Mouse (Mus musculus) kidney, postnatal 10 days (tissue): Measurements from ENCODE around the gene Ppm1n.

ENCODE experiments used
- DNase-seq: peaks from one replicate; pipeline ENCODE4 v3.0.0; 2021; ENCODE audit warnings: mixed read lengths

The Ppm1n gene

DNA sequence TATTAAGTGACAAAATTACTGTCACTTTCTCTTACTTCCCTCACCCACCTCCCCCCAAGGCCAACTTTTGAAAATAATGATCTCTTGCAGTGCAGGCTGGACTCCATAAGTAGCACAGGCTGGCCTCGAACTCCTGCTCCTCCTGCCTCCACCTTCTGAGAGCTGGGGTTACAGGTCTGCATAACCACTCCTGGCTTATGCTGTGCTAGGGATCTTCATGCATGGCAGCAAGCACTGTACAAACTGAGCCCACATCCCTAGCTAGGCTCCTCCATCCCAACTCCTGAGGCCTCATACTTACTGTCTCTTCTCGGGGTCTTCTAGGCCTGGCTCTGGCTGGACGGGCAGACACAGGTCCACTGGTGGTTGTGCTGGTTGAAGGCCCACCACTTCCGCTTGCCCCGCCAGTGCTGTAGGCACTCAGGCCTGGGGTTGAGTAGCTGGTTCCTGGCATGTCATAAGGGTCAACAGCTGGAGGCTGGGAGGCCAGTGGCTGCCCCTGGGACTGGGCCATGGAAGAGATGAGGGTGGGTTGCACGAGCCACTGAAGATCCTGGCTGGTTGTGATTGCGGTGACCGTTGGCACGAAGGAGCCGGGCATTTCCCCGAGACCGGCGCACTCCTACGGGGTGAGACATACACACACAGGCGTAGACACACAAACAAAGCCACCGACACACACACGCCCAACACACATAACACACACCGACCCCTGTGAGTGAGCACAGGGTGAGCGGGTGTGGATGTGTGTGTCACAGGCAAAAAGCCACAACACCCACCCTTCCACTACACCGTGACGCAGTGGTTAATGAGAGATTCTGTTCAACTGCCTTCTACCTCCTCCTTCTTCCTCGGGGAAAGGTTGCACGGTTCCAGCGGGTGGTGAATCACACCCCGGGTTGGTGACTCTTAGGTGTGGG, 27.2 kb upstream of the Ppm1n start:
- no peak for DNase-seq

DNA sequence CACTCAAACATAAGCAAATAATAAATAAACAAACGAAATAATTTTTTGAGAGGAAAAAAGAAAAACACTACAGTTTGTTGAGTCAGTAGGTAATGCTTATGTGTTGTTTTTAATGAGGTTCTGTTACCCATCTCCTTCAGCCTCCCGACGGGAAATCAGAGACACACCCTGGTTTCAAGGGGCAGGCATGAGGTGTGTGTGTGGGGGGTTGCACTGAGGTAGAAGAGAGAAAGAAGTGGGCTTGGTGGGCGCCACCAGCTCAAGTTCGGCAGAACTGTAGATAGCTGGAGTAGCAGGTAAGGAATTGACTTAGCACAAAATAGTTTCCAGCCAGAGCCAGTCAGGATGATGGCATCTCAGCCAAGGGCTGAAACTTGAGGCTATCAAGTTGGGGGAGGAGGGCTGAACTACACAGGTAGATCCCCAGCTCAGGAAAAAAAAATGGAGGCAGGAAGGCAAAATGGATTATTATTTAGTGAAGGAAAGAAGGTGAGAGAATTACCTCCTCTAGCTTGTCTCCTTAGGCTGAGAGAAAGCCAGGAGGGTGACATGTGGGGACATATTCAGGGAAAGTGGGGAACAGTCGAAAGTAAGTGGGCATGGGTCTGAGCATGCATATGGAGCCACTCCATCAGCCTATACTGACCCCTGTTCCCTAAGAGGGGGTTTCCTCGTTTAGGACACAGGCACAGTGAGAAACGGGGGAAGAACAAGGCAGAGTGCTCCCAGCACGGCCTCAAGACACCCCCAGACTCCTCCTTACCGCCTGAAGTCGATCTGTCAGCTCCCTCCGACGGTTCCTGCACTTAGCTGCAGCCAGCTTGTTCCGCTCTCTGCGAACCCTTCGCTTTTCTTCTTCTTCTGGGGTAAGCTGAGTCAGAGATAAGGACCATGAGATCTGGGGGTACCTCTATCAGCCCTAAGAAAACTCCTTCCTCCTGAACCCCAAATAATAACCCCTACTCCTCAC, 26.2 kb upstream of the Ppm1n start:
- no peak for DNase-seq

DNA sequence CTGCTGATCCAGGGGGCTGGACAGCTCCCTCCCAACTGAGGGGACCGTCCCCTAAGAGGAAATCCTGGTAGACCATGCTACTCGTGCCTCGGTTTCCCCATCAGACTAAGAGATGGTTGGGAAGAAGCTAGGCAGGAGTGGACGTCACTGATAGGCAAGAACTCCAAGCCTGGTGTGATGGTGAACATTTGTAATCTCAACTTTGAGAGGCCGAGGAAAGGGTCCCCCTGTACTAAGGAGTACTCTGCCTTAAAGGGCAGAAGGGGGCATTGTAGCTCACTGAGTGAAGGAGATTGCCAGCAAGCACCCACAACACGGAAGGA, 25.5 kb upstream of the Ppm1n start:
- no peak for DNase-seq

DNA sequence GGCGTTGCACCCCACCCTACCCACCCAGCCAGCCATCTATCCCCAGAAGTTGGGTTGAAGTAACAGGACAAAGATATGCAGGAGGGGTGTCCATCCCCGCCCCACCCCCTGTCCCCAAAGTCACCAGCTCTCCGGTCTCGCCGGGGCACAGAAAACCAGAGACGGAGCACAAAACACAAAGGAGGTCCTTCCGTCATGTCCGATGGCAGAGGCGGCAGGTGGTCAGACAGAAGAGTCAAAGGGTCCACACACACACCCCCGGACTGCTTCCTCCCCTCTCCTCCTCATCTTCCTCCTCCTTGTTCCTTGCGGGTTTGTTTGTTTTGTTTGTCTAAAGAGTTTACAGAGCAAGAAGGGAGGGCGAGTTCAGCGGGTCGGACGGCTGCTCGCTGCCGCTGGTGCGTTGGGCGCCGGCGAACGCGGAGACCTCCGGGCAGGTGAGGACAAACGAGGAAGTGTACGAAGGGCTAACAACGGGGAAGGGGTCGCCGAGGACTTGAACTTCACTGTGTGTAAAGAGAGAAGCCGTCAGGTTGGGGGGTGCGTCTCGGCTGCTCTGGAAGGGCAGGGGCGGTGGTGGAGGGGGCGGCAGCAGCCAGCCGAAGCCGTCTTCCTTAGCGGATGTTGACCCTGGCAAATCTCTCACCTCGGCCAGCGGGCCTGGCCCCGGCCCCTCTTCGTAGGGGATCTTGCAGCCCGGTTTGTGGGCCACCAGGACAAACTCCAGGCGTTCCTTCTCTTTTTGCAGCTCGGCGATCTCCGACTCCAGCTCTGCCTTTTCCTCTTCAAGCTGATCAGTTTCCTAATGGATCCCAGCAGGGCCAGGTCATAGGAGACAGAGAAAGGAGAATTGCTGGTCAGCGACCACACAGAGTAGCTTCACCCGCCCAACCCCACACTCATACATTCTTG, 24.9 kb upstream of the Ppm1n start:
- DNase-seq = peak; percentile 35

DNA sequence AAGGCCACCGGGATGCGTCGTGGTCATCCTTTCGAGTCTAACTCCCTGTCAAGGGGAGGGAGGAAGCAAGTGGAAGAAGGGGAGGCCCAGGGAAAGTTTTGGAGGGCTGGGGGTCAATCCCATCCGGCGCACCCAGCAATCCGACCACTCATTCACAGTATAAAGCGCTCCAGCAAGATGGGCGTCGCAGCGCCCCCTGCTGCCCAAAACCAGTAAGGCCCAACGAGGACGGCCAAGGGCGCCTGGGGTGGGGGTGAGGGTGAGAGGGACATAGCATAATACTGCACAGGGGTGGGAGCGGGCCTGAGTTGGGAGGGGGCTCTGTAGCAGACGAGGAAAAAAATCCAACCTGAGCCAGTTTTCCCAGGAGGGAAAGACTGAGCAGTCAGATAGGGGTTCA, 23.9 kb upstream of the Ppm1n start:
- peak; percentile 85 for DNase-seq

DNA sequence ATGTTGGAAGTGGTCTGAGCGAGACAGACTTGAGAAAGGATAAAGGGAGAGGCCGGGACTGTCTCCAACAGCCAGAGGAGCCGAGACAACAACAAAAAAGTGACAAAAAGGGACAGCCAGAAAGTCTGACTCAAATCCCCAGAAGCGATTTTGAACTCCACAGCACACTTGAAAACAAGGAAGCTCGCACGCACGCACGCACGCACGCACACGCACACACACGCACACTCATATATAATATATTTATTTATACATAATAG, 23.1 kb upstream of the Ppm1n start:
- no peak for DNase-seq

DNA sequence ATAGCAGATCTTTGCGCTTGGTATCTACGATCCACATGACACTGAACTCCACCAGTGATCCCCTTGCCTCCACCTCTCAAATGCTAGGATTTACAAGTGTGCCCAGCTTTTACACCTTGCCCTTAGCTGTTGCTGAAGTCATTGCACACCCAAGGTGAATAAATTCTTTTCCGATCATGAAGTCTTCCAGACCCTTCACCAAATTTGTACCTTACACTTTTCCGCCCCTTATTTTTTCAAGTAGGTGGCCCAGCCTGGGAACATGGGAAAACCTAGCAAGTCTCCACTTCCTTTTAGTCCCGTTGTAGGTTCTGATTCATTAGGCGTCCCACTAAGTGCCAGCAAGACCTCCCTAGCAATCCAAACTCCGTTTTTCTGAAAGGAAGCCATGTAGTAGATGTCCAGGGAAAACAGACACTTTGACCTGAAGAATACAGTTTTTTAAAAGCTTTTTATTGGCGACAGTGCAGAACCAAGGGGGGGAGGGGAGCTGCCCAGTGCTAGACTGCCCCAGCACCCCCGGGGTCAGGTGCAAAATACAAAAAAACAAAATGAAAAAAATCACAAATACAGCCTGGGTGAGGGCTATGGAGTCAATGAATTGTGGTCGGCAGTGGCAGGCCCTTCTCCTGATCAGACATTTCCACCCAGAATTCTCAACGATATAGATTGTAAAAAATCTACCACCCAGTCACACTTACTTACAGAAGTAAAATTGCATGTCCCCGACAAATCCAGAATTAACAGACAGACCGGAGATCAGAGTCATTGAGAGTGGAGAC, 22.6 kb upstream of the Ppm1n start:
- DNase-seq = no peak

DNA sequence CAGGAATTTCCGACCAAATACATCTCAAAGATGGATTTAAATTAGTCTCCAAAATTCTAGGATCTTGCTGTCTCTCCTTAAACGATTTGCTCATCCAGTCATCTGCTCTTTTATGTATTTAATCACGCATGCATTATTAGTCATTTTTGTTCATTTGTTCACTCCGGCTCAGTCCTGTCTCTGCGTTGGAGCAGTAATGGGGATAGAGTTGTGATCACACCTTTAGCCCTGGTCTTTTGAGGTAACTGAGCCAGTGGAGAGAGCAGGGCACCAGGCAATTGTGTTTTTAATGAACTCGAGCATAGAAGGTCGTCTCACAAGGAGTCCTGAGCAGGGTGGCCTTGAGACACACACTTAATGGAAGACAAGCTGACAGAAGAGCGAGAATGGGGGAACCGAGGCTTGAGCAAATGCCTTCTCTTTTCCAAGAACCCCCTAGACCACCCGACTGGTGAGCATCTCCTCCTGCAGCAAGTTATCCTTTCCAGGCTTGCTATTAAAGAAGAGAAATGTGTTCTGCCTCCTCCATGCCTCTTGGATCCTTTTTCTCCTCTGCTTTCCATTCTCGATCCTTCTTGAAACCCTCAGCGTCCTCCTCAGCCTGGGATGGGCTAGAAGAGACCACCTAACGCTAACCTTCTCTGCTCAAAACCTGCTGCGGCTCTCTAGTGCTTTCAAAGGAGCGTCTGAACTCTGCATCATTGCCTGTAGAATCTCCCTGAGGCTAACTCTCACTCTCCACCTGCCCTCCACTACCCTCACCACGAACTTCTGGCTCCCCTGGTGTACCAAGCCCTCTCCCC, 21.8 kb upstream of the Ppm1n start:
- DNase-seq = no peak

DNA sequence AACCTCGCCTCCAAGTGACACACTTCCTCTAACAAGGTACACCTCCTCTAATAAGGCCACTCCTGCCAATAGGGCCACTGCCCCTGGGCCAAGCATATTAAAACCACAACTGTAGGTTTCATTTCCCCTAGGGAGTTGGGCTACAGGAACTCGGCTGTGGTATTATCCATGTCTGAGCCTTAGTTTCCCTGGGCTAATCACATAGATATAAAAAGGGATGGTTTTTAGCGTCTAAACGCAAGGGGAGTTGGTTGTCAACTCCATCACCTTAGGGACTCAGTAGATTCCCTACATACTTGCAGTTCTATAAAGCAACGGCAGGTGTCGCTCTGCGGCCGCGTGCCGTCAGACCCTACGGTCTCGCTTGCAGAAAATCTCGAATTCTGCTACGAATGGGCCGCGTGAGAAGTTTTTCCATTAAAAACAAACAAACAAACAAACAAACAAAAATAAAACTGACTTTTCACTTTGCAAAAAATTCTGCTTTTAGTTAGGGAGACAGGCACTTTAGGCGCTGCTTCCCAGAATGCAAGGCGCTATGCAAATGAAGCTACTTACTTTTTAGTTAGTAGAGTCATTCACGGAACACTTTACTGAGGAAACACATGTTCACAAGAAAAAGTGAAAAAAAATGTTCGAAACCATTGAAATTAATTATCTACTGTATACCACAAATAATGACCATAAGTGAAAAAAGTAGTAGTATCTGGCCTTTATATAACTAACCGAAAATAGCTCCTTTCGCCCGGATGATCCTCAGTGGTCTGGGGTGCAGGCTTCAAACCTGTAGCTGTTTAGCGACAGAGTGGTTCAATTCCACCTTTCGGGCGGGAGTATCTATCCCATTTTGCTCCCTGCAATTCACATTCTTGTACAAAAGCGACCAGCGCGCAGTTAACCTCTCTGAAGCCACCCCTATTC, 20.9 kb upstream of the Ppm1n start:
- DNase-seq = peak; percentile 91

DNA sequence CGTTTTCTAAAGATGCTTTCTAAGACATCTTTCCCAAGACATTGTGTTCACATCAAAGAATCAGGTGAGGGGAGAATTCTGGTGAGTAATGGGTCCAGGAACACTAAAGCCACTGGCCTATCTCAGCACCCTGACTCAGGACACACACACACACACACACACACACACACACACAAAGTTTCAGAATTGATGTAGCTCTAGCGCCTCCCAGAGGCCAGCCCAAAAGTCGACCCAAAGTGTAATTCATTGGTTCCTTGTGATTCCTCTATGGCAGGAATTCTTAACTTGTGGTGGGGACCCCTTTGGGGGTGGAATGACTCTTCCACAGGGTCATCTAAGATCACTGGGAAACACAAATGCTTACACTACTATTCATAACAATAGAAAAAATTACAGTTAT, 19.3 kb upstream of the Ppm1n start:
- peak; percentile 71 for DNase-seq

DNA sequence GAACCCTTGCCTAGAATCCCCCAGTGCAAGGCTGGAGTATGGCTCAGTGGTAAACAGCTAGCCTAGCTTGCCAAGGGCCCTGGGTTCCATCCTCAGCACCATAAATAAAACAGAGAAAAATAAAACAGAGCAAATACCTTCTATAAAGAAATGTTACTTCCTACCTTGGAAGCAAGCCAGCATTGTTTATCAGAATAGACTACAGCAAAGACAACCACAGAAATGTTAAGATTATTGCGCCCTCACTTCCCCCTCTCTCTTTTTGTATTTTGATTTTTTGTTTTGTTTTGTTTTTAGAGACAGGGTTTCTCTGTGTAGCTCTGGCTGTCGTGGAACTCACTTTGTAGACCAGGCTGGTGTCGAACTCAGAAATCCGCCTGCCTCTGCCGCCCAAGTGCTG, 17.9 kb upstream of the Ppm1n start:
- no peak for DNase-seq

DNA sequence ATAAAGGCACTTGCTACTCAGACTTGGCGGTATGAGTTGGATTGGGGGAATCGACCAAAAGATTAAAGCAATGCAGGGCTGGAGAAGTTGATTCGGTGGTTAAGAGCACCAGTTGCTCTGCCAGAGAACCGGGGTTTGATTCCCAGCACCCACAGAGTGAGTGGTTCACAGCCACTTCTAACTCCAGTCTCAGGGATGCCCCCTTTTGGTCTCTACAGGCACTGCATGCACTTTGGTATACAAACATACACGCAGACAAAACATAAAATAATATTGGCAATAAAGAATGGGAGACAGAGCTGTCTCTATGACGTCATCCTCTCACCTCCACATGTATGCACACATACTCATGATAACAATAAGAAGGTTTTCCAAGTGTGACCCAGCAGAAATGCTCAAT, 17.2 kb upstream of the Ppm1n start:
- DNase-seq = peak; percentile 34

DNA sequence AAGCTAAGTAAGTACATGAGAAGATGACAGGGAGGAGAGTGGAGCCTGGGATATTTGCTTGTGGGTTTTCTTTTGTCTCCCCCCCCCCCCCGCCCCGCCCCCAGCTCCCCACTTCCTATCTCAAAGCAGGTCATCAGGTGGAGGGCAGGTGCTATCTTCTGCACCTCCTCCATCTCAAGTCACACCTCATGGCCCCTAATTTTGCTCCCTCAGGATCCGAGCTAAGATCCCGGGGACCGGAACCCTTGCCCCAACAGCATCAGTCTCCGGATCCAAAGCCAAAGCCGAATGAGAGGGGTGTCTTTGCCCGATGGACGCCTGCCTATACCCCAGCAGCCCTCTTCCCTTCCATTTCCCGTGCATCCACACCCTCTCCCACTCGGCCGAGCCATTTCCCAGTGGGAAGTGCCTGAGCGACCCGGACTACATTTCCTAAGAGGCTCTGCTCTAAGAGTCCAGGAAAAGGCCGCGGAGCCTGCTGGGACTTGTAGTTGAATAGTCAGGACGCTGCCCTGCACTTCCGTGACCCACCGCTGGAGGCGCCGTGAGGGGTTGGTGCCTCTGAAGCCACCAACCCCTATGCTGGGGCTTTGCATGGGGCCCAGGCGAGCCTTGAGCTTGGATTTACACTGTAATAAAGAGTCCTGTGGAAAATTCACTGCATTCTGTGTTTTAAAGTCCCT, 15.8 kb upstream of the Ppm1n start:
- DNase-seq = peak; percentile 99

DNA sequence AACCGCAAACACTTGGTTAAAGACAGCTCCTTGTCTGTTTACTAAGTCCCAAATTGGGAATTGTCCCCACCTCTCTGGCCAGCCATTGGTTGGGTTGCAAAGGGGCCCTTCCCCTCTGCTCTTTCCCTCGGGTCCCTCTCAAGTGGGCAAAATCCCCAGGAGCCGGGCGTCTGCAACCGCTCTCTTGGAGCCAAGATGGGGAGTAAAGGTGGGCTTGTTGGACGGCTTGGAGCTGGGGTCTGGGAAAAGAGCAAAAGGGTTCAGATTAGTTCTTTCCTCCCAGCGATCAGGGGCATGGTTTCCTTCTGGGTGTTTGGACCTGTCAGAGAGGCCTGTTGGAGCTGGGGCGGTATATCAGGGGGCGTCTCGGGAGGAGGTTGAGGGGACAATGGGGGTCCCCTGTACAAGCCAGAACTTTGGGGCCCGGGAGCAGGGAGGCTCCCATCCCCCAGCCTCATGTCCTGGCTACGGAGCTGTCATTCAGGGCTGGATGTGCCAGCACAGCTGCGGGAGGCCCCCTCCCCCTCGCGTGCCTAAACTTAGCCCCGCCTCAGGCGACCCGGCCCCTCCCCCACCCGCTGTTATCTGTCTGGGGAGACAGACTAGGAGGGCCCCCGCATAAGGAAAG, 11.2 kb upstream of the Ppm1n start:
- peak; percentile 80 for DNase-seq

DNA sequence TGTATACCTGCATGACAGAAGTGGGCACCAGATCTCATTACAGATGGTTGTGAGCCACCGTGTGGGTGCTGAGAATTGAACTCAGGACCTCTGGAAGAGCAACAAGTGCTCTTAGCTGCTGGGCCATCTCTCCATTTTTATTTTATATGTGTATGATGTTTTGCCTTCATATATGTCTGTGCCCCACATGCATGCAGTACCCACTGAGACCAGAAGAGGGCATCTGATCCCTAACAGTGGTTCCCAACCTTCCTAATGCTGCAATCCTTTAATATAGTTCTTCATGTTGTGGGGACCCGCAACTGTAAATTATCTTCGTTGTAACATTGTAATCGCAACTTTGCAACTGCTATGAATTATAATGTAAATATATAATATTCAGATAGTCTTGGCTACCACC, 4.9 kb upstream of the Ppm1n start:
- DNase-seq = peak; percentile 82

DNA sequence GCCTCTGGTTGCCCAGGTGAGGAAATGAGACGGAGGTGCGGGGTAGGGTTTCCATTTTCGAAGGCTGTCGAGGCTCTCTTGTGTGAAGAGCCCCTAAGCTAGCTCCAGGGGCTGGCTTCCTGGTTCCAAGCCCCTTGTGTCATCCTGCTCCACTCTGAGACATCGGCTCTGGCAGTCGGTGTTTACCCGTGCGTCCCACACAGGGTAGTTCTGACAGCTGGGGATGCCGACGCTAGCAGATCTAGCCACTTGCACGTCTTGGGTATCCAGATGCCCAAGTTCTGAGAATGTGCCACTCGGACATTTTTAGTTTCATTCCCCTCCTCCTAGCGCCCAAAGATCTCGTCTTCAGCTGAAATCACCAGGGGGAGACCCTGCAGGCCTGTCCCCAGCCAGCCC, 3.5 kb upstream of the Ppm1n start:
- no peak for DNase-seq

DNA sequence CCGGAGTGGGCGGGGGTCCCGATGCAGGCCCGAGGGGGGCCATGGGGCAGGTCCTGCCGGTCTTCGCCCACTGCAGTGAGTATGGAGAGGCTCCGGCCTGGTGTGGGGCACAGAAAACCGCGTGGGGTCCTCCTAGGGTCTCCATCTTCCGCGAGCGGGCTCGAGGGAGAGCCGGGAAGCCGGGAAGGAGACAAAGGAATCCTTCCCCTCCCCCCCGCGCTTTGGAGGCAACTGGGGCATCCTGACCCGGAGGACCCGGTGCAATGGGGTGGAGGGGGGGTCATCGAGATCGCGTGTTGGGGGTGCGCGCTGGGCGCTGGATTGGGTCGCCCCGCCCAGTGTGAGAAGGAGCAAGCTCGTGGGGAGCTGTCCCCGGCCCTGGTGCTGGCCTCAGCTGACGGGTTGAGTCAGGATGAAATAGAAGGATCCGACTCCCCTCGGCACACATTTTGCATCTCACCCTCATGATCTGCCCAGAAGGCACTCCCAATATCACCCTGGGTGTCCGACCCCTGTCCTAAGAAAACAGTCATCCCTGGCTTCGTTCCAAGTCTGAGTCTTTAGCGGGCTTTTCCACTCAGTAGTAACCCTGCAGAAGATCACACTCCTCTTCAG, 3.0 kb upstream of the Ppm1n start:
- DNase-seq = peak; percentile 88

DNA sequence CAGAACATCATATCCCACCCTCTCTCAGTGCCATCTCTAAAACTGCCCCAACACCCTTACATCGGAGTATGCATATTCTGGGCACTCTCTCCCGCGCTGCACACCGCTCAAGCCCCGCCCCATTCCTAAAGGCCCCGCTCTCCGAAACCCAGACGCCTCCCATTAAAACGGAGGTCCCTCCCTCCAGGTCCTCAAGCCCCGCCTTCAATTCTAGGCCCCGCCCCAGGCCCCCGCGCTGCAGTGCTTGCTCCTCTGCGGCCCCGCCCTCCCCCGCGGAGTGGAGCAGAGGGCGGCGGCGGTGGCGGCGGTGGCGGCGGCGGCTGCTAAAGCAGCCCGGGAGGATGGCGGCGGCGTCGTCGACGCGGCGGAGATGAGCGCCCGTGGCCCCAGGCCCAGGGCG, 2.5 kb upstream of the Ppm1n start, which contains the start of gene Rtn2:
Gene Rtn2, plus strand, starts transcription at position 240 of the 400 bp plus-strand sequence.
- DNase-seq = peak; percentile 88
